Mouse (Mus musculus) liver, embryonic 16.5 days (tissue): ENCODE results near the gene Syce2. TPM values are rescaled to one million over a fixed set of nuclear protein-coding genes. Genes with fewer than 3 reads are reported as not detected.
"Not testable (repeated sequence)": the region's sequence is repeated elsewhere in the genome, so short reads cannot be mapped to it uniquely, and the experiment has no call there.

Experiments
- ATAC-seq: fragments of 200-750 bp; cut with Nextera tagmentation; 2 replicates; pipeline ENCODE4 v1.8.0; 2017; ENCODE audit warnings: low read depth, mild to moderate bottlenecking, moderate number of reproducible peaks, moderate library complexity
- H3K27ac ChIP-seq: fragments of 300-500 bp; sonication (generic); 2 replicates; pipeline ENCODE4 v1.5.1; 2014; ENCODE audit warnings: mild to moderate bottlenecking, low read length
- H3K27me3 ChIP-seq: fragments of 300-500 bp; sonication (generic); 2 replicates; pipeline ENCODE4 v1.6.1; 2014; ENCODE audit warnings: low read depth, low read length, mixed read lengths; ENCODE audit not compliant: control insufficient read depth, insufficient read depth
- H3K36me3 ChIP-seq: fragments of 300-500 bp; sonication (generic); 2 replicates; pipeline ENCODE4 v1.6.1; 2014; ENCODE audit warnings: mild to moderate bottlenecking; ENCODE audit not compliant: control insufficient read depth, insufficient read depth
- H3K4me1 ChIP-seq: fragments of 300-500 bp; sonication (generic); 2 replicates; pipeline ENCODE4 v1.6.1; 2014; ENCODE audit warnings: low read depth, low read length, mixed read lengths; ENCODE audit not compliant: control insufficient read depth
- H3K4me2 ChIP-seq: fragments of 300-500 bp; sonication (generic); 2 replicates; pipeline ENCODE4 v1.6.1; 2014; ENCODE audit warnings: low read depth, low read length, mixed read lengths
- H3K4me3 ChIP-seq: fragments of 300-500 bp; sonication (generic); 2 replicates; pipeline ENCODE4 v1.5.1; 2014; ENCODE audit warnings: low read depth, mild to moderate bottlenecking, low read length
- H3K9ac ChIP-seq: fragments of 300-500 bp; sonication (generic); 2 replicates; pipeline ENCODE4 v1.6.1; 2014; ENCODE audit warnings: low read depth, low read length
- H3K9me3 ChIP-seq: fragments of 300-500 bp; sonication (generic); replicated peaks from 2 replicates; pipeline ENCODE4 v1.6.1; 2016; ENCODE audit warnings: low read length; ENCODE audit not compliant: control insufficient read depth
- WGBS: fragments of 180-500 bp; shearing (Covaris S2); extraction: QIAGEN DNeasy Blood & Tissue Kit; methylation state at CpG from one replicate; pipeline ENCODE4 v1.1.7; 2014; ENCODE audit not compliant: insufficient replicate concordance; 5-methylcytosine and 5-hydroxymethylcytosine counted together
- polyA plus RNA-seq: library from polyadenylated mRNA; unstranded; fragments of >200 nt; fragmentation: Nextera tagmentation; extraction: Ambion mirVana; gene quantifications from 2 replicates; pipeline ENCODE4 v1.2.1, GENCODE M21; 2015

The Syce2 gene
- polyA plus RNA-seq, 1 experiment from 2014 or later: 41.2 TPM

DNA sequence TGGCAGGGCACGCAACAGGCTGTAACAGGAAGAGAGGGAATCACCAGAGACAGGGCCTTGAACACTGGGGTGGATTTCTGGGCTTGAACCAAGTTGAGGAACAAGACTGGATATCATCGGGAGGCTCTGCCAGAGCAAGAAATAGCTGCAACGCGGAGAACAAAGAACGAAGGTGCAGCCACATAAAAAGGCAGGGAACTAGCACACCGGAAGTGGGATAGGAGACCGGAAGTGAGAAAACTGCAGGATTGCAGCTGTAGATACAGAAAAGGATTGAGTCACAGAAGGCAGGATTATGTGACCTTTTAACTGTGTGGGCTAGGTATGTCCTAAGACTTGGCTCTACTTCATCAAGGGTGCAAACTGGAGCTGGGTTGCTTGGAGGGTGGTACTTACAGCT lies 32.4 kb downstream of the Syce2 start:
- Histone ChIP-seq H3K9me3 (no peaks in the 10 kb centered on the region), H3K4me3 (peak overlapping the region; percentile 97), H3K9ac (peak overlapping the region; percentile 13; the same call in 1 of the 2 replicates), H3K27ac (no peak overlapping the region), H3K27me3 (no peaks in the 10 kb centered on the region), H3K4me2 (peak overlapping the region; percentile 96), H3K36me3 (peaks cover 36% of the 10 kb centered on the region), H3K4me1 (peaks cover 49% of the 10 kb centered on the region)
- ATAC-seq: no peak
- WGBS: 85% methylated on average over 7 of the region's 7 CpGs

- Histone ChIP-seq H3K4me1 (peaks cover 43% of the 10 kb centered on the region), H3K9me3 (no peaks in the 10 kb centered on the region), H3K27me3 (peaks cover 6% of the 10 kb centered on the region), H3K27ac (peak overlapping the region; percentile 34; the same call in 1 of the 2 replicates), H3K9ac (no peak overlapping the region), H3K4me3 (no peak overlapping the region), H3K36me3 (peaks cover 36% of the 10 kb centered on the region), H3K4me2 (no peak overlapping the region)
- 88% methylated on average over 9 of the region's 9 CpGs for WGBS
- ATAC-seq: no peak
Measured at GRCm38 (mm10) chr8:84907037-84907436, 35.1 kb downstream of the Syce2 start.

GRCm38 (mm10) chr8:84907493-84907892 lies 35.6 kb downstream of the Syce2 start:
- Histone ChIP-seq H3K9me3 (no peaks in the 10 kb centered on the region), H3K4me2 (no peak overlapping the region; the same call in none of the 2 replicates), H3K9ac (no peak overlapping the region), H3K27me3 (peaks cover 10% of the 10 kb centered on the region), H3K27ac (peak overlapping the region; percentile 34; the same call in 1 of the 2 replicates), H3K4me1 (peaks cover 48% of the 10 kb centered on the region), H3K36me3 (peaks cover 36% of the 10 kb centered on the region), H3K4me3 (no peak overlapping the region)
- no peak for ATAC-seq
- 59% methylated on average over 8 of the region's 8 CpGs for WGBS

GRCm38 (mm10) chr8:84907979-84908378 lies 36.1 kb downstream of the Syce2 start:
- peak overlapping the region; percentile 77 for H3K27ac ChIP-seq
- ATAC-seq, H3K9me3 ChIP-seq: not testable (repeated sequence)
- peaks cover 15% of the 10 kb centered on the region for H3K27me3 ChIP-seq
- 0 out of 2 replicates have a peak overlapping the region, but pooled peaks have one; percentile 1 for H3K9ac ChIP-seq
- WGBS: 20% methylated on average over 6 of the region's 7 CpGs
- peaks cover 53% of the 10 kb centered on the region for H3K4me1 ChIP-seq
- peak overlapping the region; percentile 76 for H3K4me3 ChIP-seq
- peaks cover 36% of the 10 kb centered on the region for H3K36me3 ChIP-seq
- peak overlapping the region; percentile 94 for H3K4me2 ChIP-seq

DNA sequence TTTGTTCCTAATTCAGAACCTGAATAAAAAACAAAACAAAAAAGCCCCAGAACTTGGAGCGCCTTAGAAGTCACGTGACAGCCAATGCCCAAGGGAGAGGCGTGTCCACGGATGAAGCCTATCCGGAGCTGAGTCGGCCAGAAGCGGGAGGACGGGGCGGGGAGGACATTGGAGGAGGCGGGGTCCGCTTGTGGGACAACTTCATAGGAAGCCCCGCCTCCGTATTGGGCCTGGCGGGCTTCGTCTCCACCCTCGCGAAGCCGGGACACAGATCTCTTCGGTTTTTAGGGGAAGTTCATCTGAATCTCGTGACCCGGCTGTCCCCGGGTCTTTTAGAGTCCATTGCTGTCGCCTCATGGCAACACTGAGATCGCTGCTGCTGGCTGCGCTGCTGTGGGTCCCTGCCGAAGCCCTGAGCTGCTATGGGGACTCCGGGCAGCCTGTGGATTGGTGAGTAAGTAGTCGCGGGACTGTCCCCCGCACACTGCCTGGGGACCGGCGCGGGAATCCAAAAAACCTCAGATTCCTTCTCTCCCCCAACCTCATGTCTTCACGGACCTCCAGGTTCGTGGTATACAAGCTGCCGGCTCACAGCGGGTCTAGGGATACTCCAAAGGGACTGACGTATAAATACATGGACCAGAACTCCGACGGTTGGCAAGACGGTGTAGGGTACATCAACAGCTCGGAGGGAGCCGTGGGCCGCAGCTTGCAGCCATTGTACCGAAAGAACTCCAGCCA lies 36.7 kb downstream of the Syce2 start, which contains the start of gene Dnase2a:
TSS of gene Dnase2a (plus strand) at position 140 of the 741 bp plus-strand sequence.
- peak within 1 kb of the TSS; percentile 89 for H3K27ac ChIP-seq
- H3K4me3 ChIP-seq: peak within 1 kb of the TSS; percentile 76
- ATAC-seq: peak; percentile 92
- H3K4me2 ChIP-seq: peak within 1 kb of the TSS; percentile 94
- H3K27me3 ChIP-seq: peaks cover 16% of the 10 kb centered on the region
- H3K36me3 ChIP-seq: peaks cover 33% of the 10 kb centered on the region
- H3K9ac ChIP-seq: peak within 1 kb of the TSS; percentile 91
- H3K4me1 ChIP-seq: peaks cover 56% of the 10 kb centered on the region
- no peaks in the 10 kb centered on the region for H3K9me3 ChIP-seq
- WGBS: under 1% methylated on average over 45 of the region's 45 CpGs

- Histone ChIP-seq H3K9me3 (no peaks in the 10 kb centered on the region), H3K4me3 (peak overlapping the region; percentile 76), H3K36me3 (peaks cover 28% of the 10 kb centered on the region), H3K27ac (peak overlapping the region; percentile 89), H3K27me3 (peaks cover 16% of the 10 kb centered on the region), H3K9ac (peak overlapping the region; percentile 91), H3K4me2 (peak overlapping the region; percentile 94), H3K4me1 (peaks cover 58% of the 10 kb centered on the region)
- no peak for ATAC-seq
- 42% methylated on average over 20 of the region's 20 CpGs for WGBS
Measured at GRCm38 (mm10) chr8:84909162-84909767, 37.4 kb downstream of the Syce2 start.

DNA sequence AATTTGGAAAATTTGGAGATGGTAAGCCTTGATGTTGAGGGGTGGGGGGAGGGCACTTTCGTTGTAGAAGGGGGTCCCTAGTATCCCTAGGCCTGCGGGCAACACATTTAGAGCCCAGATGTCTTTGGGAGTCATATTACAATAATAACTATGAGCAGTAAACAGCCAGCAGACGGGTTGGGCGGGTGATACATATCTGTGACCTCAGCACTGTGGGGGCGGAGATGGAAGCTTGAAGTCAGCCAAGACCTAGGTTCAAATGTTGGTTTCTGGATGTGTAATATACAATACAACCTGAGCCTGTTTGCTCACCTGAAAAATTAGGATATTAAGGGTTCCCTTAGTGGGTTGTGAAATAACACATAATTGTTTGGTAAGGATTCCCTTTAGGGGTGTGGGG lies 38.0 kb downstream of the Syce2 start:
- Histone ChIP-seq H3K4me1 (peaks cover 51% of the 10 kb centered on the region), H3K4me2 (peak overlapping the region; percentile 94), H3K36me3 (peaks cover 21% of the 10 kb centered on the region), H3K9me3 (no peaks in the 10 kb centered on the region), H3K9ac (peak overlapping the region; percentile 91), H3K27ac (peak overlapping the region; percentile 89), H3K27me3 (peaks cover 16% of the 10 kb centered on the region), H3K4me3 (peak overlapping the region; percentile 76)
- ATAC-seq: no peak
- WGBS: 46% methylated on average over 5 of the region's 5 CpGs

- no peak overlapping the region for H3K4me3 ChIP-seq
- WGBS: 74% methylated on average over 6 of the region's 6 CpGs
- H3K9me3 ChIP-seq: no peaks in the 10 kb centered on the region
- no peak for ATAC-seq
- peaks cover 15% of the 10 kb centered on the region for H3K36me3 ChIP-seq
- H3K4me2 ChIP-seq: peak overlapping the region; percentile 94; the same call in 1 of the 2 replicates
- H3K4me1 ChIP-seq: peaks cover 45% of the 10 kb centered on the region
- H3K27me3 ChIP-seq: peaks cover 16% of the 10 kb centered on the region
- no peak overlapping the region; the same call in 1 of the 2 replicates for H3K9ac ChIP-seq
- no peak overlapping the region for H3K27ac ChIP-seq
Measured at GRCm38 (mm10) chr8:84910551-84910950, 38.6 kb downstream of the Syce2 start.

DNA sequence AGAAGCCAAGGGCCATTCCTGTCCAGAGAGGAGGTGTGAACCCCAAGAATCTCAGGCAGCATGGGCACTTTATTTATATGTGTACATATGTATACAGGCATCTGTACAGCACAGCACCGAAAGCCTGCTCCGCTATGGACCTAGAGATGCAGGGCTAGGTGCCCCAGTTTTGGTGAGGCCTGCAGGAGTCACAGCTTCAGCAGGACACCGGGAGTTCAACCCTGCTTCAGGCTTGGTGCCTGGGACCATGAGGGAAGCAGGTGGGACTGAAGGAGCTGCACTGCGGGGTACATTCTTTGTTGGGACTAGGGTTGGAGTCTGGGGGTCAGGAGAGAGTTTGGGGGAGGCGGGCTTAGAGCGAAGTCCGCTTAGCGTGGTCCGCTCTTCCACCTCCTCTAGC lies 39.9 kb downstream of the Syce2 start:
- H3K36me3 ChIP-seq: peaks cover 2% of the 10 kb centered on the region
- H3K27me3 ChIP-seq: peaks cover 16% of the 10 kb centered on the region
- no peak overlapping the region for H3K27ac ChIP-seq
- no peak overlapping the region for H3K9ac ChIP-seq
- no peaks in the 10 kb centered on the region for H3K9me3 ChIP-seq
- no peak overlapping the region for H3K4me2 ChIP-seq
- 89% methylated on average over 9 of the region's 9 CpGs for WGBS
- H3K4me1 ChIP-seq: peaks cover 43% of the 10 kb centered on the region
- no peak for ATAC-seq
- H3K4me3 ChIP-seq: no peak overlapping the region
